Mouse (Mus musculus): ENCODE measurements at regions not wholly inside any gene's neighbourhood (a gene's known extent, or its start where the extent isn't known, plus 50 kb on each side); places are given as distances from the start of the nearest gene placed in this dataset.

DNA sequence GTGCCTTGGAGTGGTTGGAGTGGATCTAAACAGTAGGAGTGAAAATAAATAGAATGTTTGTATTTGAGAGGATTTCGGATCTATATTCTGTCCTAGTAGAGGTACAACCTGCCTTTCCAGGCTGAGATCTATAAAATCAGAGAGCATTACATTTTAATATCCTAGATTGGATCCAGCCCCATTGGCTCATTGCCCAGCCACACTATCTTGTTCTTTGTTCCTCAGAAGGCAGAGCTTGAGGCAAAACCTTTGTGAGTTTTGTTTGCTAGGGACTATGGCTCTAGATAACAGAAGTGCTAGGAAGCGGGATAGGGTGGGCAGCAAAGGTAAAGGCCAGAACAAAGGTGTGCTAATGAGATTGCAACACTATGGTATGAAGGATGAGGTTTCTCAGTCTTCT is 78.7 kb upstream of the Cntln start:
- WGBS, result 66% methylated on average over 2 of the region's 2 CpGs
- no peak overlapping the region for H3K9ac ChIP-seq (ENCODE audit: low read length)
- H3K4me1 ChIP-seq (ENCODE audit: control insufficient read depth, insufficient read depth, low read length), result no peaks in the 10 kb centered on the region
- no peaks in the 10 kb centered on the region for H3K36me3 ChIP-seq (ENCODE audit: control insufficient read depth, insufficient read depth, low read length)
- no peak overlapping the region for H3K27ac ChIP-seq (ENCODE audit: low read length)
- H3K4me2 ChIP-seq (ENCODE audit: low read depth, low read length), result no peak overlapping the region
- ATAC-seq (ENCODE audit: insufficient read depth, low FRiP score), result no peak
- no peaks in the 10 kb centered on the region for H3K27me3 ChIP-seq (ENCODE audit: control insufficient read depth, insufficient read depth, low read length)
- H3K4me3 ChIP-seq (replicated peaks; ENCODE audit: low read length), result no peak overlapping the region
- H3K9me3 ChIP-seq (replicated peaks; ENCODE audit: control insufficient read depth, low read length), result no peaks in the 10 kb centered on the region

DNA sequence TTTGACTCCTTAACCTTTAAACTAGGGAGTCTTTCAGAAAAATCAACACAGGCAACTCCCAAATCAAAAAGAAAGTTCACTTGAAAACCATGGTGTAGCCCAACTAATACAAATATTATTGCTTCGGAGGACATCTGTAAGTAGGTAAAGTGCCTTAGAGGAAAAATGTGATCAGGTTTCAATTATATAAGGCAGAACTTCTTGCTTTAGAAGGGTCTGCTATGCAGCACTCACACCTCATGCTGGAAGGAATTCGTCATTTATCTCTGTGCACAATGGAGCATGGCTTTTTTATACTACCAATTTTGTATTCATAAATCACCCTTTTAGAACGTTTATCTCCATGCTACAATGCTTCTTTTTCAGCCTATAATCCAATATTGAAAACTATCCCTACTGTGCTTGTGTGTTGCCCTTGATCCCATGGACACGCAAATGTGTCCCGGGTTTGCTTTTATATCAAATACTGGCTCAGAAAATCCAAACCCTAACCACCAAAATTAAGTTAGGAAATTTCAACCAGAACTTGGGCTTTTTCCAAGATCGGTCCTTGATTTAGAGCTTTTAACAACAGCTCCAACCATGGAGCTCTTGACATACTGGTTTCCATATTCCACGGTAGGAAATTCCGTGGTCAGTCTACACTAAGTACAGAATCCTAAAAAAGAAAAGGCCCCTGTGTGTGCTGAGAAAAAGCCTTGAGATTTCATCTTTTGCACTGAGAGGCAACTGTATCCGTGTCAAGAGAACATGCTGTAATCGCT is 90.8 kb upstream of the Cntln start:
- WGBS, result 75% methylated on average over 10 of the region's 10 CpGs
- Histone ChIP-seq H3K4me2 (ENCODE audit: low read depth, low read length) (no peak overlapping the region), H3K27ac (ENCODE audit: low read length) (no peak overlapping the region), H3K4me3 (replicated peaks; ENCODE audit: low read length) (no peak overlapping the region), H3K27me3 (ENCODE audit: control insufficient read depth, insufficient read depth, low read length) (no peaks in the 10 kb centered on the region), H3K9ac (ENCODE audit: low read length) (no peak overlapping the region), H3K4me1 (ENCODE audit: control insufficient read depth, insufficient read depth, low read length) (no peaks in the 10 kb centered on the region), H3K9me3 (replicated peaks; ENCODE audit: control insufficient read depth, low read length) (no peaks in the 10 kb centered on the region), H3K36me3 (ENCODE audit: control insufficient read depth, insufficient read depth, low read length) (no peaks in the 10 kb centered on the region)
- no peak for ATAC-seq (ENCODE audit: insufficient read depth, low FRiP score)

DNA sequence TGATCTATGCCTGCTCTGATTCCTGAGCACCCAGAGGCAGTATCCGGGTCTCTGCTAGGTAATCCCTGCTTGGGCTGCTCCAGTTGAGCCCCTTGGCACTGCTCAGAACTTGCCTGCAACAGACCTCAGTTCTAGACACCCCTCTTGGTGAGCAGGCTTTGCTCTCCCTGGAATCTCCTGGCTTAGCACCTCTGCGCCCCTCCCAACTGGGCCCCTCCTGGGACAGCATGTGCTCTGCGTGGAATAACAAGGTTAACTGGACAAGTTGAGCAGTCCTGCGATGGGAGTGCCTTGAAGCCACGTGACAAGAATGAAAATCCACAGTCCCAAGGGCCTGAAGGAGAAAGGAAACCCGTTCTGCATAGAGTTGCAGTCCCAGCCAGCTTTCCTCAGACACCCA is 97.5 kb upstream of the Cntln start:
- no peak overlapping the region for H3K27ac ChIP-seq (ENCODE audit: low read length)
- H3K4me3 ChIP-seq (replicated peaks; ENCODE audit: low read length), result no peak overlapping the region
- H3K27me3 ChIP-seq (ENCODE audit: control insufficient read depth, insufficient read depth, low read length), result no peaks in the 10 kb centered on the region
- no peaks in the 10 kb centered on the region for H3K9me3 ChIP-seq (replicated peaks; ENCODE audit: control insufficient read depth, low read length)
- WGBS, result 47% methylated on average over 6 of the region's 6 CpGs
- 0 out of 2 replicates have a peak, but pooled peaks cover 4% of the 10 kb centered on the region for H3K4me1 ChIP-seq (ENCODE audit: control insufficient read depth, insufficient read depth, low read length)
- peak; percentile 44; the same call in 1 of the 2 replicates for ATAC-seq (ENCODE audit: insufficient read depth, low FRiP score)
- no peaks in the 10 kb centered on the region for H3K36me3 ChIP-seq (ENCODE audit: control insufficient read depth, insufficient read depth, low read length)
- H3K9ac ChIP-seq (ENCODE audit: low read length), result no peak overlapping the region
- H3K4me2 ChIP-seq (ENCODE audit: low read depth, low read length), result no peak overlapping the region

- peak overlapping the region; percentile 36; the same call in 1 of the 2 replicates for H3K27ac ChIP-seq (ENCODE audit: low read length)
- peak overlapping the region; percentile 18 for H3K4me3 ChIP-seq (replicated peaks; ENCODE audit: low read length)
- 6% methylated on average over 11 of the region's 11 CpGs for WGBS
Observed at GRCm38 (mm10) chr4:84768161-84768560, 93.1 kb upstream of the Bnc2 start.

DNA sequence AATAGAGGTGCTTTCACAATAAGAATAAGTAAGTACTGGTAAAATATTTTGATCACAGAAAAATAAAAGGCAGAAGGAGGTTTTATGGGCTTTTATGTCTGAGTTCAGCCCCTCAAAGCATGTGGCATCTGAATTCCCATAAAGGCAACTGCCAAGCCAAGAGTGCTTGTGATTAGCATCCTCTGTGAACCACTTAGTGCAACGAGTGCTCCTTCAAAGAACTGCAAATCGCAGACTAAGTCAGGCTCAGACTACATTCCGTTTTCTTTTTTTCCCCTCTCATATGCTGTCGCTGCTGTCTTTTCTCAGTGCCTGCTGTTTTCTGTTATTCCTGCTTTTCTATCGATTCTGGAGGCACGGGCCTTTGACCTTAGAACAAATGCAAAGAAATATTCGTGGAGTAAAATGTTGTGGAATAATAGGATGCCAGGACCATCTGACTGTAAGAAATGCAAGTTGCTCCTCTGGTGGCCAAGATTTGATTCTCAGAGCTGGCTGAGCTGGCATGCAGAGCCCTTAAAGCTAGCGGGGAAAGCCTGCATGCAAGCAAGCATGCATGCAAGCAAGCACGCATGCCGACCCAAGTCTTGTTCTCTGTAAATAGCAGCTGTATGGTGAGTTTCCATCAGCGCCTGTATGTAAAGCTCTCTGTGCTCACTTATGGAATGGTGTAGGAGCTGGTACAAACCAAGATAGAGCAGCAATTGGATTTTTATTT is 91.8 kb upstream of the Bnc2 start:
- H3K27me3 ChIP-seq (ENCODE audit: control insufficient read depth, insufficient read depth, low read length), result no peaks in the 10 kb centered on the region
- no peak for ATAC-seq (ENCODE audit: insufficient read depth, low FRiP score)
- H3K9me3 ChIP-seq (replicated peaks; ENCODE audit: control insufficient read depth, low read length), result no peaks in the 10 kb centered on the region
- 71% methylated on average over 11 of the region's 11 CpGs for WGBS
- no peak overlapping the region for H3K4me2 ChIP-seq (ENCODE audit: low read depth, low read length)
- H3K4me1 ChIP-seq (ENCODE audit: control insufficient read depth, insufficient read depth, low read length), result 0 out of 2 replicates have a peak, but pooled peaks cover 3% of the 10 kb centered on the region
- no peak overlapping the region for H3K27ac ChIP-seq (ENCODE audit: low read length)
- H3K4me3 ChIP-seq (replicated peaks; ENCODE audit: low read length), result no peak overlapping the region
- no peaks in the 10 kb centered on the region for H3K36me3 ChIP-seq (ENCODE audit: control insufficient read depth, insufficient read depth, low read length)
- no peak overlapping the region for H3K9ac ChIP-seq (ENCODE audit: low read length)

More at GRCm38 (mm10) chr4:84768161-84768560, 93.1 kb upstream of the Bnc2 start:
- peak; percentile 69 for ATAC-seq (ENCODE audit: insufficient read depth, low FRiP score)
- Histone ChIP-seq H3K4me2 (ENCODE audit: low read depth, low read length) (peak overlapping the region; percentile 47), H3K9me3 (replicated peaks; ENCODE audit: control insufficient read depth, low read length) (no peaks in the 10 kb centered on the region), H3K27me3 (ENCODE audit: control insufficient read depth, insufficient read depth, low read length) (no peaks in the 10 kb centered on the region), H3K9ac (ENCODE audit: low read length) (no peak overlapping the region), H3K4me1 (ENCODE audit: control insufficient read depth, insufficient read depth, low read length) (0 out of 2 replicates have a peak, but pooled peaks cover 3% of the 10 kb centered on the region), H3K36me3 (ENCODE audit: control insufficient read depth, insufficient read depth, low read length) (no peaks in the 10 kb centered on the region)

- no peaks in the 10 kb centered on the region for H3K27me3 ChIP-seq (ENCODE audit: control insufficient read depth, insufficient read depth, low read length)
- no peaks in the 10 kb centered on the region for H3K9me3 ChIP-seq (replicated peaks; ENCODE audit: control insufficient read depth, low read length)
- H3K9ac ChIP-seq (ENCODE audit: low read length), result no peak overlapping the region
- no peak overlapping the region for H3K4me3 ChIP-seq (replicated peaks; ENCODE audit: low read length)
- WGBS, result 89% methylated on average over 5 of the region's 5 CpGs
- no peaks in the 10 kb centered on the region for H3K4me1 ChIP-seq (ENCODE audit: control insufficient read depth, insufficient read depth, low read length)
- H3K4me2 ChIP-seq (ENCODE audit: low read depth, low read length), result no peak overlapping the region
- H3K36me3 ChIP-seq (ENCODE audit: control insufficient read depth, insufficient read depth, low read length), result no peaks in the 10 kb centered on the region
- H3K27ac ChIP-seq (ENCODE audit: low read length), result no peak overlapping the region
- ATAC-seq (ENCODE audit: insufficient read depth, low FRiP score), result no peak
Observed at GRCm38 (mm10) chr4:84757172-84757571, 82.1 kb upstream of the Bnc2 start.

GRCm38 (mm10) chr4:84752613-84753185 is 77.6 kb upstream of the Bnc2 start:
- Histone ChIP-seq H3K4me1 (ENCODE audit: control insufficient read depth, insufficient read depth, low read length) (no peaks in the 10 kb centered on the region), H3K27ac (ENCODE audit: low read length) (peak overlapping the region; percentile 62), H3K4me2 (ENCODE audit: low read depth, low read length) (no peak overlapping the region), H3K27me3 (ENCODE audit: control insufficient read depth, insufficient read depth, low read length) (no peaks in the 10 kb centered on the region), H3K36me3 (ENCODE audit: control insufficient read depth, insufficient read depth, low read length) (no peaks in the 10 kb centered on the region), H3K9ac (ENCODE audit: low read length) (no peak overlapping the region), H3K4me3 (replicated peaks; ENCODE audit: low read length) (no peak overlapping the region), H3K9me3 (replicated peaks; ENCODE audit: control insufficient read depth, low read length) (no peaks in the 10 kb centered on the region)
- WGBS, result 52% methylated on average over 8 of the region's 8 CpGs
- peak; percentile 60 for ATAC-seq (ENCODE audit: insufficient read depth, low FRiP score)

DNA sequence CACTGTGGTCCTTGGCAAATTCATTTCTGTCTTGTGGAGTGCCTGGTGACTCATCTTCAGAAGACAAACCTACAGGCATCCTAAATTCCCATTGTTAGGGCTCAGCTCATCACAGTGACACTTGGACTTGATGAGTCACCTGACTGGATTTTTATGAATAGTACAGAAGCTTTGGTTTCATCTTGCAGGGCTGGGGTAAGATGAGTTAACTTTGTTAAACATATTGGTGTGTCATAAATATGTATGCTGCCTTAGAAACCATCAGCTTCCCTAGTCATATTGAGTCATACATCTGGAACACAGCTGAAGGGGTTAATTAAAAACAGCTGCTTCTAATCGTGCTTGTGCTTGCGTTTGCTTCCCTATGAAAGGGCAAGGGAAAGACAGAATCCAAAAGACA is 66.2 kb upstream of the Bnc2 start:
- Histone ChIP-seq H3K27me3 (ENCODE audit: control insufficient read depth, insufficient read depth, low read length) (no peaks in the 10 kb centered on the region), H3K27ac (ENCODE audit: low read length) (no peak overlapping the region), H3K9ac (ENCODE audit: low read length) (no peak overlapping the region), H3K4me2 (ENCODE audit: low read depth, low read length) (no peak overlapping the region), H3K4me1 (ENCODE audit: control insufficient read depth, insufficient read depth, low read length) (no peaks in the 10 kb centered on the region), H3K36me3 (ENCODE audit: control insufficient read depth, insufficient read depth, low read length) (no peaks in the 10 kb centered on the region), H3K4me3 (replicated peaks; ENCODE audit: low read length) (no peak overlapping the region), H3K9me3 (replicated peaks; ENCODE audit: control insufficient read depth, low read length) (no peaks in the 10 kb centered on the region)
- WGBS, result 21% methylated on average over 2 of the region's 2 CpGs
- ATAC-seq (ENCODE audit: insufficient read depth, low FRiP score), result no peak

DNA sequence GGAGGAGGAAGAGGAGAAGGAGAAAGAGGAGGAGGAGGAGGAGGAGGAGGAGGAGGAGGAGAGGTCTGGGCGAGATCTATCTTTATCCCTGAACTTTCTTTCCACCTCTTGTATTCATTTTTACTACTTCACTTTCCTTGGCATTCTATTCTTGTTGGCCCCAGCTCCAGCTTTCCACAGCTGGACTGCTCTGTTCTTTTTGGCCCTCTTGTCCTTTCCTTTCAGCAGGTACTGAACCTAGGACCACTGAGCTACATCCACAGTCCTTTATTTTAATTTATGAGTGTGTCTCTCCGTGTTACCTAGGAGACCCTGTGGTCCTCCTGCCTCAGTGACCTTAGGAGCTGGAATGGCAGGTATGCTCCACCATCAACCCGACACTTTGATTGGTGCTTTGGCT is 65.7 kb upstream of the Bnc2 start:
- H3K4me1 ChIP-seq (ENCODE audit: control insufficient read depth, insufficient read depth, low read length), result no peaks in the 10 kb centered on the region
- 81% methylated on average over 3 of the region's 3 CpGs for WGBS
- H3K9me3 ChIP-seq (replicated peaks; ENCODE audit: control insufficient read depth, low read length), result no peaks in the 10 kb centered on the region
- H3K9ac ChIP-seq (ENCODE audit: low read length), result no peak overlapping the region
- no peaks in the 10 kb centered on the region for H3K27me3 ChIP-seq (ENCODE audit: control insufficient read depth, insufficient read depth, low read length)
- H3K27ac ChIP-seq (ENCODE audit: low read length), result no peak overlapping the region
- no peak overlapping the region for H3K4me2 ChIP-seq (ENCODE audit: low read depth, low read length)
- no peak for ATAC-seq (ENCODE audit: insufficient read depth, low FRiP score)
- no peak overlapping the region for H3K4me3 ChIP-seq (replicated peaks; ENCODE audit: low read length)
- H3K36me3 ChIP-seq (ENCODE audit: control insufficient read depth, insufficient read depth, low read length), result no peaks in the 10 kb centered on the region
